Mouse (Mus musculus) brain, embryonic 14.5 days (tissue): ENCODE results near the gene Htr3a. TPM values are rescaled to one million over a fixed set of nuclear protein-coding genes. Genes with fewer than 3 reads are reported as not detected.
A peak's percentile ranks its signal among the peaks of the same experiment; 100 is the strongest.

Experiments
- DNase-seq: peaks from one replicate; pipeline ENCODE4 v3.0.0-alpha.2; 2011; ENCODE audit warnings: low read depth
- CTCF ChIP-seq: fragments of 200-500 bp; IDR thresholded peaks from 2 replicates; pipeline ENCODE4 v1.5.1; 2012; ENCODE audit warnings: inconsistent platforms, mild to moderate bottlenecking, moderate library complexity, borderline replicate concordance; ENCODE audit not compliant: insufficient read depth, insufficient read length; ENCODE audit errors: extremely low read depth
- POLR2A ChIP-seq: fragments of 200-500 bp; IDR thresholded peaks from 2 replicates; pipeline ENCODE4 v1.6.1; 2012; ENCODE audit warnings: mild to moderate bottlenecking, inconsistent platforms, borderline replicate concordance; ENCODE audit not compliant: poor library complexity, insufficient read depth, insufficient read length, severe bottlenecking; ENCODE audit errors: extremely low read depth
- polyA plus RNA-seq: library from polyadenylated mRNA; depleted of rRNA; stranded (reverse); fragments of >200 nt; gene quantifications from 2 replicates; pipeline ENCODE4 v1.2.3, GENCODE M21; 2012; rRNA removed

Htr3a gene
- 2.5 and 3.6 TPM in 2 replicates for polyA plus RNA-seq

- peak; percentile 96 for DNase-seq
- TF ChIP-seq CTCF (no peak), POLR2A (no peak)
These were observed at the start of gene Htr3a for GRCm38 (mm10) chr9:48910885-48911537. TSS of gene Htr3a (minus strand) at chr9:48911099.

GRCm38 (mm10) chr9:48947565-48947964 is 36.7 kb upstream of the Htr3a start:
- DNase-seq, result no peak
- TF ChIP-seq CTCF (no peak), POLR2A (no peak)

GRCm38 (mm10) chr9:48942349-48942748 is 31.4 kb upstream of the Htr3a start:
- DNase-seq, result peak; percentile 64
- TF ChIP-seq POLR2A, result no peak
- no peak for TF ChIP-seq CTCF

DNA sequence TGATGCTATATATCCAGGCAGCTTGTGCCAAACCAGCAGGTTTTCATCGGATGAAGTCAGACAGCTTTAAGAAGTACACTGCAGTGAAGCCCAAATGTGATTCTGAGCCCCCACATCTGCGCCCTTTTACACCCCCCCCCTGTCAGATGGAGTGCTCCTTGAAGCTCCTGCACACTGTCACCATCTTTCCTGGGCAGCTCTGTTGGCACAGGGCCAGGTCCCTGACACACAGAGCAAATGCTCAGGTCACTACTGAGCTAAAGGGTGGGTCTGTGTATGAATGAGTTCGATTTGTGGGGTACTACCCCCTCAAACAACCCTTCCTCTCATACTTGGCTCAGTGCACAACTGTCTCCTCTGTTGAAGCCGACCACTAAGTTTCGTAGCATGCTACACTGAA is 18.5 kb upstream of the Htr3a start:
- peak; percentile 10 for DNase-seq
- no peak for TF ChIP-seq POLR2A
- TF ChIP-seq CTCF, result no peak

- TF ChIP-seq POLR2A, result no peak
- no peak for TF ChIP-seq CTCF
- DNase-seq, result peak; percentile 69
These were observed 17.9 kb upstream of the Htr3a start for GRCm38 (mm10) chr9:48928781-48929180.

DNA sequence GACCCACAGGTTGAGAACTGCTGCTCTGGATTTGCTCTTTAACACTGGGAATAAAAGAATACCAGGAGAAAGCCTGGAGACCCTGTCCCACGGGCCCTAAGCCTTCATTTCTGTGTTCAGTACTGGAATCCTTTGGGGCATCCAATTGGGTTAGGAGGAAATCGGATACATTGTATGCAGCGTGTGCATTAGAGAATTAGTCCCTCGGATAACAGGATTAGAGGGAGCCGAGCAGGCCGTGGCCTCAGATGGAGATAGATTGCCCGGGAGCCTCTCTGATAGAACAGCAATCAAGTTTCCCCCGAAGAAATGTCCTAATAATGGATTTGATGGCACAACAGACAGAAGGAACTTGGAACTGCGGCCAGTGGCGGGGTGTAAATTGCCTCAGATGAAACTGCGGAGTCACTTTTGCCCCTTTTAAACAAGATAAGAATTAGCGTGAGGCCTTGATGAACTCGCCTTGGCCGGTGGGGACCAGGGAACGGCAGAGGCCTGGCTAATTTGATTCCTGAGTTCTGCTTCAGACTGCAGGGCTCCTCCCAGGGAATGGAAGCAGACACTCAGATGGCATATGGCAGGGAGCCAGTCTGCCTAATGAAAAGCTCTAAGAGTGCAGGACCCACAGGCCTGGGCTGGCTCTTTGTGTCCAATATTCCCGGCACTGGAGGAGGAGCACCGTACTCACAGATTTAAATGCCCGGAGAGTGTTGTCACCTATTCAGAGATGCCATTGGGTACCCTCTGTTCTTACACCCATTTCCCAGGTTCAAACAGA is 5.3 kb upstream of the Htr3a start:
- DNase-seq, result peak; percentile 93
- TF ChIP-seq POLR2A (no peak), CTCF (no peak)

GRCm38 (mm10) chr9:48904421-48904820 is 6.5 kb downstream of the Htr3a start:
- no peak for DNase-seq

GRCm38 (mm10) chr9:48903766-48904165 is 7.1 kb downstream of the Htr3a start:
- TF ChIP-seq CTCF, result no peak
- TF ChIP-seq POLR2A, result no peak
- peak; percentile 56 for DNase-seq

More at GRCm38 (mm10) chr9:48904421-48904820, 6.5 kb downstream of the Htr3a start:
- TF ChIP-seq CTCF, result no peak
- TF ChIP-seq POLR2A, result no peak

GRCm38 (mm10) chr9:48898551-48898950 is 12.3 kb downstream of the Htr3a start:
- DNase-seq, result no peak
- TF ChIP-seq POLR2A (no peak), CTCF (no peak)

DNA sequence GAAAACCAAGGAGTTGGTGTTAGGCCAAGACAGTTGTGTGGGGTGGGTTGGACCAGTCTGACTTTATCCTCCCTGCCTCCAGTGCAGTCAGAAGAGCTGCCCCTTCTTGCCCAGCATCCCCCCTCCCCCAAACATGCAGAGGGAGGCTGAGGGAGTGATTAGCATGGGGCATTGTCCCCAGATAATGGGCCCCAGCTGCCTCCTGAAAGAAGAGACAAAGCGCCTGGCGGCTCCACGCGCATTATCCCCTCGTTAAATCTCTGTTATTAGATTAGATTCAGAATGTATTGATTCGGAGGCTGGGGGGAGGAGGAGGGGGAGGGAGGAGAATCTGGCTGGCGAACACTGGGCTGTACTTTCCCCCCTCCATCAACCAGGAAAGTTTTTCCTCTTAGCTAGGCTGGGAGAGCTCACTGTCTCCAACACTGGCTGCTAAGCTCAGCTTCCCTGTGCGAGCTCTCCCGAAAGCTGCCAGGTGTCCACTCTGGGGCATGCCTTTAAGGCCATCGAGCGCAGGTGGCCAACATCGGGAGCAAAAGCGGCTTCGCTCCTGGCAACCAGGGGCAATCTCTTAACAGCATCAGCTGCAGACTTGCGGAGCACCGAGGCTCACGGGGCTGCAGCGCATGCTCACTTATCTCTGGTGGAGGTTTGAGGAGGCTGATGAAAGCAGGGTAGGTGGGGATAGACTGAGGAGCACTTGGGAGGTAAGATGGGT is 14.9 kb downstream of the Htr3a start:
- TF ChIP-seq POLR2A (no peak), CTCF (no peak)
- DNase-seq, result peak; percentile 94

DNA sequence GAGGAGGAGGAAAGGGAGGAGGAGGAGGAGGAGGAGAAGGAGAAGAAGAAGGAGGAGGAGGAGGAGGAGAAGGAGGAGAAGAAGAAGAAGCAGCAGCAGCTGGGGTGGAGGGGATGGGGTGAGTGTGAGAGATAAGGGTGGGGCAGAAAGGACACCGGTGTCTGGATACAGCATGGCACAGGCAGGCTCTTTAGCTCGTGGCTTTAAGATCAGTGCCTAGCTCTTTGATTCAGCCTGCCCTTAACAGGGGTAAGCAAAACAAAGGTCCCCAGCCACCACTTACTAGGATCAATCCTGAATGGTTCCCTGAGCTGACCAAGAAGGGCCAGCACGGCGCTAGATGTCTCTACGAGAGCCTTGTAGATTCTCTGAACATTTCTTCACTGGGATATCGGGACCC is 16.1 kb downstream of the Htr3a start:
- no peak for DNase-seq
- TF ChIP-seq CTCF, result no peak
- TF ChIP-seq POLR2A, result no peak
